Mouse (Mus musculus) midbrain, embryonic 13.5 days (tissue): ENCODE results near the gene Cd164. TPM values are rescaled to one million over a fixed set of nuclear protein-coding genes. Genes with fewer than 3 reads are reported as not detected.
A peak's percentile ranks its signal among the peaks of the same experiment; 100 is the strongest.

ENCODE experiments used
- ATAC-seq: fragments of 200-750 bp; cut with Nextera tagmentation; 2 replicates; pipeline ENCODE4 v1.8.0; 2017; ENCODE audit warnings: mild to moderate bottlenecking, moderate TSS enrichment, moderate library complexity
- H3K27ac ChIP-seq: fragments of 300-500 bp; sonication (generic); 2 replicates; pipeline ENCODE4 v1.5.1; 2015; ENCODE audit warnings: inconsistent platforms, mild to moderate bottlenecking, moderate library complexity
- H3K27me3 ChIP-seq: fragments of 300-500 bp; sonication (generic); 2 replicates; pipeline ENCODE4 v1.6.1; 2015; ENCODE audit warnings: mild to moderate bottlenecking, inconsistent platforms
- H3K36me3 ChIP-seq: fragments of 300-500 bp; sonication (generic); 2 replicates; pipeline ENCODE4 v1.6.1; 2015; ENCODE audit warnings: mild to moderate bottlenecking, inconsistent platforms
- H3K4me1 ChIP-seq: fragments of 300-500 bp; sonication (generic); replicated peaks from 2 replicates; pipeline ENCODE4 v1.6.1; 2015; ENCODE audit warnings: inconsistent platforms
- H3K4me2 ChIP-seq: fragments of 300-500 bp; sonication (generic); replicated peaks from 2 replicates; pipeline ENCODE4 v1.6.1; 2015; ENCODE audit warnings: moderate library complexity, mild to moderate bottlenecking, inconsistent platforms
- H3K4me3 ChIP-seq: fragments of 300-500 bp; sonication (generic); replicated peaks from 2 replicates; pipeline ENCODE4 v1.5.1; 2015; ENCODE audit warnings: mild to moderate bottlenecking, inconsistent platforms
- H3K9ac ChIP-seq: fragments of 300-500 bp; sonication (generic); replicated peaks from 2 replicates; pipeline ENCODE4 v1.6.1; 2015; ENCODE audit warnings: mild to moderate bottlenecking, inconsistent platforms
- H3K9me3 ChIP-seq: fragments of 300-500 bp; sonication (generic); 2 replicates; pipeline ENCODE4 v1.6.1; 2016; ENCODE audit warnings: mild to moderate bottlenecking, inconsistent platforms
- WGBS: fragments of 180-500 bp; shearing (Covaris S2); methylation state at CpG from one replicate; pipeline ENCODE4 v1.1.7; 2015; 5-methylcytosine and 5-hydroxymethylcytosine counted together
- polyA plus RNA-seq: library from polyadenylated mRNA; unstranded; fragments of >200 nt; fragmentation: Nextera tagmentation; extraction: Ambion mirVana; gene quantifications from 2 replicates; pipeline ENCODE4 v1.2.1, GENCODE M21; 2015

Cd164 gene
- polyA plus RNA-seq, 1 experiment from 2014 or later = 56.5 TPM

DNA sequence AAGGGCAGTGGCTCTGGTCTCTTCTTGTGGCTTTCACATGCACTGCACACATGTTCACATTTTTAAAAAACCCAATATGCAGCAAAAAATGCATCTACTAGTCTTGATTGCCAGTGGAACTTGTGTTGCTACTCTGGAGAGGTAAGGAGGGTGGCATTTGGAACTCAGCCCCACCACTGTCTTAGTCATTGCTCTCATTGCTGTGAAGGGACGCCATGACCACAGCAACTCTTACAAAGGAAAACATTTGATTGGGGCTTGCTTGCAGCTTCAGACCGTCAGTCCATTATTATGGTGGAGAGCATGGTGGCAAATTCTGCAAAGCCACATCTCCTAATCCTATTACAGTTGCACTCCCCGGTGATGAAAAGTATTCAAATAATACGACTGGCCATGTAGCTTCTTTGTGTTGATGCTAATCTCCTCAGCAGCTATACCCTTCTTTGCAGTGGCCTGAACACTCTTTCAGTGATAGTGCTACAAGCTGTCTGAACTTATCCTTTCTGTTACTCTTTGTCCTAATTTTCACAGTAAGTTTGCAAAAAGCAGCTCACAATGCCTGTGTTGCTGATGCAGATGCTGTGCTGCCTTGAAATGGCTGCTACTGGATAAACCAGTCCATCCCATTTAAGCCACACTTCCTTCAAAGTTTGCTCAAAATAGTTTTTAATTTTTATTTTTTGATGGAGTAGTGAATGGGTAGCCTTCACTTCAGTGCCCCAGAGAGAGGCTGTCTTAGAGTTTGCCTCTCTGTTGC lies 18.2 kb downstream of the Cd164 start:
- H3K4me3 ChIP-seq = no peak overlapping the region
- H3K27ac ChIP-seq = no peak overlapping the region
- H3K9ac ChIP-seq = no peak overlapping the region
- peaks cover 42% of the 10 kb centered on the region for H3K36me3 ChIP-seq
- H3K27me3 ChIP-seq = peaks cover 21% of the 10 kb centered on the region
- 0 out of 2 replicates have a peak, but pooled peaks cover 3% of the 10 kb centered on the region for H3K4me1 ChIP-seq
- WGBS = 25% methylated on average over 4 of the region's 4 CpGs
- peak; percentile 72 for ATAC-seq
- peaks cover 4% of the 10 kb centered on the region for H3K9me3 ChIP-seq
- no peak overlapping the region for H3K4me2 ChIP-seq

DNA sequence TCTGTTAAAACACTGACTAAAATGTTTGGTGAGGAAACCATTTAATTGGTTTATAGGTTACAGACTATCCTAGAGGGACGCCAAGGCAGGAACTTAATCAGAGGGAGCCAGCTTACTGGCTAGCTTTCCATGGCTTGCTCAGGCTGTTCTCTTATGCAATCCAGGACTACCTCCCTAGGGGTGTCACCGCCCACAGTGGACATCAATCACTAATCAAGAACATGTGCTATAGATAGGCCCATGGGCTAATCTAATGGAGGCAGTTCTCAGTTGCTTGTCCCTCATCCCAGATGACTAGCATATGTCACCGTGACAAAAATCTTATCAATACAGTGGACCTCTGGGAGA lies 18.7 kb downstream of the Cd164 start:
- Histone ChIP-seq H3K4me1 (0 out of 2 replicates have a peak, but pooled peaks cover 3% of the 10 kb centered on the region), H3K4me3 (no peak overlapping the region), H3K27ac (no peak overlapping the region), H3K9ac (no peak overlapping the region), H3K36me3 (peaks cover 37% of the 10 kb centered on the region), H3K9me3 (peaks cover 4% of the 10 kb centered on the region), H3K27me3 (peaks cover 24% of the 10 kb centered on the region), H3K4me2 (no peak overlapping the region)
- WGBS = 83% methylated on average over 3 of the region's 3 CpGs
- ATAC-seq = 0 out of 2 replicates have a peak, but pooled peaks have one; percentile 58

DNA sequence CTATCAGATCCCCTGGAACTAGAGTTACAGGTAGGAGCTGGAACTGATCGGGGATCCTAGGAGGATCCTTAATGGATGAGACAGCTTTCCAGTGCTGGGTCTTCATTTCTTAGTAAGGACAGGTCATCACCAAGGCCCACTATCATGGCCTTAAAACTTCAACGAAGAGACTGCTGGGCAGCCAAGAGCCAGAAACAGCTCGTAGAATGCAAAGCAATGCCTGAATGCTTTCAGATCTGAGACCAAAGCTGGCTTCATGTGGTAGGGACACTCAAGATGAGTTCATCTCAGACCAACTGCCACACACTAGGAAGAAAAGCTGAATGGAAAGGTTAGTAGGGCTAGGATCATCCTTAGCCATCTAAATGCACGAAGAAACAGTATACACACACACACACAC lies 19.8 kb downstream of the Cd164 start:
- H3K9me3 ChIP-seq = peaks cover 4% of the 10 kb centered on the region
- H3K4me2 ChIP-seq = no peak overlapping the region
- H3K4me3 ChIP-seq = no peak overlapping the region
- H3K27me3 ChIP-seq = peaks cover 24% of the 10 kb centered on the region
- H3K36me3 ChIP-seq = peaks cover 27% of the 10 kb centered on the region
- 93% methylated on average over 4 of the region's 4 CpGs for WGBS
- no peak overlapping the region for H3K27ac ChIP-seq
- no peak overlapping the region for H3K9ac ChIP-seq
- peaks cover 5% of the 10 kb centered on the region; the same call in 1 of the 2 replicates for H3K4me1 ChIP-seq
- ATAC-seq = no peak

DNA sequence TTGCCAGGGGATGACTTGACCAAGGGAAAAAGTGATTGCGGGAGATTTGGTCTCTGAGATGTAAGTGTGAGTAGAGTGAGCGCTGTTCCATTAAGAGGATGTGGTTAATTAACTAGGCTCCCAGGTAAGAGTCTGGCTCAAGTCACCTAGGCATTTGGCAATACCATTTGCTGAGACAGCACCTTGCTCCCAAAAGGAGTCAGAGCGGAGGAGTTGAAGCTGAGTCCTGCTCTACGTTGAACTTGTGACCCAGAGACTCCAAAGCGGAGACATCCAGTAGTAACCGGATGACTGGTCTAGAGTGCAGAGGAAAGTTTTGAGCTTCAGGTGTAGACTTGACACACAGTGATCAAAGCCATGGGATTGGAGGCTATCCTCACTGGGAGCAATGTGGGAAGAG lies 22.8 kb downstream of the Cd164 start:
- Histone ChIP-seq H3K9ac (no peak overlapping the region), H3K27ac (no peak overlapping the region), H3K4me1 (peaks cover 17% of the 10 kb centered on the region), H3K36me3 (0 out of 2 replicates have a peak, but pooled peaks cover 3% of the 10 kb centered on the region), H3K27me3 (peaks cover 24% of the 10 kb centered on the region), H3K9me3 (no peaks in the 10 kb centered on the region), H3K4me3 (no peak overlapping the region), H3K4me2 (no peak overlapping the region)
- no peak for ATAC-seq
- 98% methylated on average over 6 of the region's 6 CpGs for WGBS

DNA sequence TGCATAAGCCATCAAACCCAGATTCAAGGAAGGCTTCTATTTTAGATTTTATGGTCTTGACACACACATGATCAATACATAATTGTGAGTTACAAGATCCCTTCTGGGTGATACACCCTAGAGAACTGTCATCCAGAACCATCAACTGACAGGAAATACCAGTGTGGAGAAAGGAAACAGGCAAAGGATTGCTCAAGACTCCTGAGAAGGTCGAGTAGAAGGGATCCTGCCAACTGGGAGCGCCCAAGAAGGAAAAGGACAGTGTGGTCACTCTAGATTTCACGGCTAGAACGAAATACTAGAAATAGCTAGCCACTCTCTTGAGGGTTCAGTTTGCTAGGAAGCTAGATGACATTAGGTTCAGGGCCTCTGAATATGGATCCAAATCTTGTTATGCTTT lies 24.2 kb downstream of the Cd164 start:
- H3K27ac ChIP-seq = no peak overlapping the region
- H3K27me3 ChIP-seq = peaks cover 24% of the 10 kb centered on the region
- no peak overlapping the region for H3K4me2 ChIP-seq
- no peak for ATAC-seq
- H3K4me3 ChIP-seq = no peak overlapping the region
- H3K9ac ChIP-seq = no peak overlapping the region
- peaks cover 15% of the 10 kb centered on the region for H3K4me1 ChIP-seq
- no peaks in the 10 kb centered on the region for H3K36me3 ChIP-seq
- no peaks in the 10 kb centered on the region for H3K9me3 ChIP-seq
- WGBS = 86% methylated on average over 4 of the region's 4 CpGs

DNA sequence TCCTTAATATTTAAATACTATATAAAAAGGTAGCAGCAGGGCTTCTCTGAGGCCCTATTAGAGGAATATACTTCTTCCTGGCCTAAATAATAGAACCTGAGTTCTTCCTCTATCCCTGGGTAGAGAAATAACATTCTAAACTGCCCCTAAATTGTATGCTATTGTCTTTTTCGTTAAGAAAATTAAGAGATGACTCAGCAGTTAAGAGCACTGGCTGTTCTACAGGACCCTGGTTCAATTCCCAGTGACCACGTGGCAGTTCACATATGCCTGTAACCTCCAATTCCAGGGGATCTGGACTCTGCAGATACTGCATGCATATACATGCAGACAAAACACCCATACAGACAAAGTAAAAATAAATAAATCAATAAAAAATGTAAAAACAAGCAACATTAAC lies 24.6 kb downstream of the Cd164 start:
- ATAC-seq = 0 out of 2 replicates have a peak, but pooled peaks have one; percentile 20
- no peak overlapping the region for H3K9ac ChIP-seq
- 74% methylated on average over 2 of the region's 2 CpGs for WGBS
- H3K4me3 ChIP-seq = no peak overlapping the region
- H3K27me3 ChIP-seq = peaks cover 24% of the 10 kb centered on the region
- H3K27ac ChIP-seq = no peak overlapping the region
- H3K4me2 ChIP-seq = no peak overlapping the region
- H3K4me1 ChIP-seq = peaks cover 15% of the 10 kb centered on the region
- H3K36me3 ChIP-seq = no peaks in the 10 kb centered on the region
- H3K9me3 ChIP-seq = no peaks in the 10 kb centered on the region

DNA sequence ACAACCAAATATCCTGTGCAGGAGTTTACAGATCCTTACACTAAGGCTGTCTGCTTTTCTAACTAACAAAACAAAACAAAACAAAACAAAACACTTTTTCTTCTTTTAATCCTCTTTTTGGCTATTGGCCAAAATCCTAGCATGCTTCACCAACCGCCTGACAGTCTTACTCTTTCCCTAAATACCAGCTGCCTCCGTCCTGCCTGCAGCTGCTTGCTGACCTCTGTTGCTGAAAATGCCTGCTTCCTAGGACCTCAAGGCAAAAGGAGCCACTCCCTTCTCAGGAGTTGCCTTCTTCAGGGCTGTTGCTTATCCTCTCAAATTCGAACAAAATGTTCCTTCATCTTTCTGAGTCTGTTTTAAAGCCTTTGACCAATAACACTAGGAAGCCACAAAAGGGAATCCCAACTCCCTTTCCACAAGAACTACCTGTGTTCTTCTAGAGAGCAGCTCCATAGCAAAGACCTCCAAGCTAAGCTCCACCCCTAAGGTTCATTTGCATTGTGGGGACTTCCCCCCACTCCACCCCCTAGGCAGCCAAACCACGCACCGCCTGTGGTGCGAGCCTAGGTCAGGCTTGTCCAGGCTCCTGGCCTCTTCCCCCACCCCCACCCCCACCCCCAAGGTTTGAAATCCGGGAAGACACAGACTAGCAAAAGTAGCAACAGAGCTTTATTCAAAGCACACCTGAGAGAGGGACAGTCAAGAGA lies 25.4 kb downstream of the Cd164 start:
- Histone ChIP-seq H3K9me3 (peaks cover 6% of the 10 kb centered on the region), H3K9ac (no peak overlapping the region), H3K36me3 (no peaks in the 10 kb centered on the region), H3K4me1 (peaks cover 15% of the 10 kb centered on the region), H3K4me3 (no peak overlapping the region), H3K4me2 (no peak overlapping the region), H3K27ac (no peak overlapping the region), H3K27me3 (peaks cover 21% of the 10 kb centered on the region)
- ATAC-seq = peak; percentile 58
- WGBS = under 1% methylated on average over 7 of the region's 7 CpGs

DNA sequence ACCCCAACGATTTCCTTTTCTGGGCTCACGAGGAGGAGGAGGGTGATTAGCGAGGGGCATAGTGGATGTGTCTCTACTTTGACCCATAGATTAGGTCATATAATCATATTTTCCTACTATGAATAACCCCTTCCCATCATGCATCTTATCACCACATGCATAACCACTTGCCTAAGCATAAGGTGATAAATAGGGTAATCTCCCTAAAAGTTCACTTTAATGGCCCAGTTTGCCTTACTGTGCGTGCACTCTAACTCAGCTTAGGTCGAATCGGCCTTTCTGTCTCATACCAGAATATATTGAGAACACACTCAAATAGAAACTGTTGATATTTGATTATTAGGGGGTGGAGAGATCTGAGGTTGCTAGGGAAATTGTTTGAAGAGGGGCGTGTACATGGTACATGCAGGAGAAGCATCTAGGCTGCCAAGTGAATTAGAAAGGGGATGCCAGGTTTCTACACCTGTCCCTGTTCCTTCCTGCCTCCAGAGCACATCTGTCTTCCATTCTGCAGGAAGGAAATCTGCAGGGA lies 26.1 kb downstream of the Cd164 start:
- no peak overlapping the region for H3K9ac ChIP-seq
- 55% methylated on average over 7 of the region's 7 CpGs for WGBS
- H3K36me3 ChIP-seq = no peaks in the 10 kb centered on the region
- H3K9me3 ChIP-seq = peaks cover 6% of the 10 kb centered on the region
- no peak overlapping the region for H3K4me2 ChIP-seq
- H3K27ac ChIP-seq = no peak overlapping the region
- no peak overlapping the region for H3K4me3 ChIP-seq
- peaks cover 17% of the 10 kb centered on the region for H3K27me3 ChIP-seq
- H3K4me1 ChIP-seq = peaks cover 15% of the 10 kb centered on the region
- no peak for ATAC-seq

DNA sequence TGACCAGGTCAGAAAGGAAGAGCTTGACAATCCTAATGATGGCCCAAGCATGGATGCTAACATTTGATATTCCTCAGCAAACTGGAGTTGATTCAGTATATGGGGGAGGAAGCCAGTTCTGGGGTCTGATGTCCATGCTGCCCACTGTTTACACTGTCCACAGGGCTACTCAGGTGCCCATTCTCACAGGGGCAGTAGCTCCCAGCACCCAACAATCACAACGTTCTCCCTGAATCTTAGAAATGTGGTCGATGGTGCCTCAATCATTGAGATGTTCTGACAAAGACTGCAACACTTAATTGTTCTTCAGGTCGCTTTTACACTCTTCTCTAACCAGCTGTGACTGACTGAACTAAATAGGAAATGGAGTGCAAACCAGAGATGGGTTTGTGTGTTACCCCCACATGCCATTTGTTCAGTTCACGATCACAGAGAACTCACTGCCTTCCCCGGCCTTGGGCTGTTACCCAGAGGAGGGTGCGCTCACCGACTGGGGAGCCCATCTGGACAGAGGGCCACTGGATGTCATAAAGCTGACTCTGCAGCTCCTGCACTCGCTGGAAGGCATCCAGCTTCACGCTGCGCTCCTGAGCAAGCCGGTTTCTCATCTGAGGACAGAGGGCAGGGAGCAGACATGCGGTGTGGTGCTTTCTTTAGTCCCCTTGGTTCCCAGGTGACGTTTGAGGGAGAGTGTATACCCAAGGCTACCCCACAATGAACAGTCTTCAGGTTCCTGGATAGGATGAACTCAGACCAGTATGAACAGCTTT lies 27.4 kb downstream of the Cd164 start:
- no peak overlapping the region for H3K27ac ChIP-seq
- no peaks in the 10 kb centered on the region for H3K36me3 ChIP-seq
- no peak for ATAC-seq
- no peak overlapping the region for H3K9ac ChIP-seq
- 76% methylated on average over 13 of the region's 13 CpGs for WGBS
- peaks cover 6% of the 10 kb centered on the region for H3K9me3 ChIP-seq
- peaks cover 15% of the 10 kb centered on the region for H3K4me1 ChIP-seq
- no peak overlapping the region for H3K4me2 ChIP-seq
- H3K4me3 ChIP-seq = no peak overlapping the region
- H3K27me3 ChIP-seq = peaks cover 11% of the 10 kb centered on the region; the same call in 1 of the 2 replicates

DNA sequence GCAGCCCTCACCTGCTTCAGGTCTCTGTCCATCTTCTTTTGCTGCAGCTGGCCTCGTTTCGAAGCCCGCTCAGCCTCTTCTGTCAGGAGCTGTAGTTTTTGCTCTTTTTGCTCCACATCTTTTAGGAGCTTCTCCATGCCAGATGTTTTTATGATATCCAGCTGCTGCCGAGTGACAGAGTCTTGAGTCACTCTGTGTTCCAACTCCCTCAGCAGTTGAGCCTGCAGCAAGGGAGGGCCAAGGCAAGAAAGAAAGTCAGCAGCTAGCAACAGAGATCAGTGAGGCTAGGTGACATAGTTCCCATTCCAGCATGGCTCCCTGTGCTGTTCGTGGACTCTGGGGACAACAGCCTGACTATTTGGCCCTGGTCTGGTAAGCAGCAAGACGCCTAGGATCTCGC lies 31.5 kb downstream of the Cd164 start:
- Histone ChIP-seq H3K9me3 (peaks cover 6% of the 10 kb centered on the region), H3K27me3 (0 out of 2 replicates have a peak, but pooled peaks cover 4% of the 10 kb centered on the region), H3K36me3 (no peaks in the 10 kb centered on the region), H3K9ac (no peak overlapping the region), H3K4me3 (no peak overlapping the region), H3K27ac (no peak overlapping the region), H3K4me1 (peaks cover 10% of the 10 kb centered on the region), H3K4me2 (no peak overlapping the region)
- WGBS = 86% methylated on average over 7 of the region's 7 CpGs
- no peak for ATAC-seq

DNA sequence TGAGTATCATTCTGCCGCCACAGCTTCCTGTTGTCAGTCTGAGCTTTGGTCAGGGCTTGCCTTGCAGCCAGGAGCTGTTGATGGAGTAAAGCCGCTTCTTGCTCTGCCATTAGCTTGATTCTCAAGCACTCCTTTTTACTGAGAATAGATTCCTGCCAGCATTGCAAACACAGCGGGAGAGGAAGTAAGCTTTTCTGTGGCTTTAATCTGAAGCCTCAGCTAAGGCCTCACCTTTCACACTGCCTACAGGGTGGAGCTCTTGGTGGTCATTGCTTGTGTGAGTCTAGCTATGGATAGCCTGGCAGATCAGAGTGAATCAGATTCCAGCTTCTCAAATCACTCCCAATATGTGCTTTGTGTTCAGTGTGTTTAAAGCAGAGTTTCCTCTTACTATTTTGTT lies 33.1 kb downstream of the Cd164 start:
- H3K9me3 ChIP-seq = peaks cover 6% of the 10 kb centered on the region
- 0 out of 2 replicates have a peak, but pooled peaks cover 4% of the 10 kb centered on the region for H3K27me3 ChIP-seq
- H3K9ac ChIP-seq = no peak overlapping the region
- no peaks in the 10 kb centered on the region for H3K36me3 ChIP-seq
- WGBS = 17% methylated on average over 3 of the region's 3 CpGs
- no peak for ATAC-seq
- H3K27ac ChIP-seq = no peak overlapping the region
- peaks cover 10% of the 10 kb centered on the region for H3K4me1 ChIP-seq
- no peak overlapping the region for H3K4me3 ChIP-seq
- no peak overlapping the region for H3K4me2 ChIP-seq
